Mouse (Mus musculus): ENCODE data around the gene Slc2a8.

DNA sequence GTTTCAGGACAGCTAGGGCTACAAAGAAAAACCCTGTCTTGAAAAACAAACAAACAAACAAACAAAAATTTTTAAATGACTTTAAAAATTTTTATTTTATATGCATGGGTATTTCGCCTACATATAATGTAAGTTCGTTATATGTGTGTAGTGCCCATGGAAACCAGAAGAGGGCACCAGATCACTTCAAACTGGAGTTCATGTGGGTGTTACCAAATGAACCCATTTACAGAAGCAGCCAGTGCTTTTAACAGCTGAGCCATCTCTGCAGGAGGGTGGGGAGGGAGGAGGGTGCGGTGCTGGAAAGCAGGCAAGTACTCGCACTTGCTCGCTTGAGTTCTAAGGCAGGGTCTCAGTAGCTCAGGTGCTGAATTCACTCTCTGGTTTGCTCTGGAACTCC lies 42.5 kb downstream of the Slc2a8 start:
- TF ChIP-seq CTCF (IDR thresholded peaks at IDR 0.05; ENCODE audit: borderline replicate concordance, insufficient read depth, low read depth, low read length), result peak; percentile 17; the same call in 1 of the 2 replicates
- no peak for TF ChIP-seq POLR2A (IDR thresholded peaks at IDR 0.05; ENCODE audit: borderline replicate concordance, insufficient read depth, low read length)

Measured in cerebellum, adult 2 months (tissue).